Mouse (Mus musculus) lung, postnatal 25 days (tissue): ENCODE results near the gene Gatad2b.
"Not testable (repeated sequence)": the region's sequence is repeated elsewhere in the genome, so short reads cannot be mapped to it uniquely, and the experiment has no call there.

Experiments used
- DNase-seq: peaks from one replicate; pipeline ENCODE4 v3.0.0; 2022; ENCODE audit warnings: low spot score

Gene Gatad2b

DNA sequence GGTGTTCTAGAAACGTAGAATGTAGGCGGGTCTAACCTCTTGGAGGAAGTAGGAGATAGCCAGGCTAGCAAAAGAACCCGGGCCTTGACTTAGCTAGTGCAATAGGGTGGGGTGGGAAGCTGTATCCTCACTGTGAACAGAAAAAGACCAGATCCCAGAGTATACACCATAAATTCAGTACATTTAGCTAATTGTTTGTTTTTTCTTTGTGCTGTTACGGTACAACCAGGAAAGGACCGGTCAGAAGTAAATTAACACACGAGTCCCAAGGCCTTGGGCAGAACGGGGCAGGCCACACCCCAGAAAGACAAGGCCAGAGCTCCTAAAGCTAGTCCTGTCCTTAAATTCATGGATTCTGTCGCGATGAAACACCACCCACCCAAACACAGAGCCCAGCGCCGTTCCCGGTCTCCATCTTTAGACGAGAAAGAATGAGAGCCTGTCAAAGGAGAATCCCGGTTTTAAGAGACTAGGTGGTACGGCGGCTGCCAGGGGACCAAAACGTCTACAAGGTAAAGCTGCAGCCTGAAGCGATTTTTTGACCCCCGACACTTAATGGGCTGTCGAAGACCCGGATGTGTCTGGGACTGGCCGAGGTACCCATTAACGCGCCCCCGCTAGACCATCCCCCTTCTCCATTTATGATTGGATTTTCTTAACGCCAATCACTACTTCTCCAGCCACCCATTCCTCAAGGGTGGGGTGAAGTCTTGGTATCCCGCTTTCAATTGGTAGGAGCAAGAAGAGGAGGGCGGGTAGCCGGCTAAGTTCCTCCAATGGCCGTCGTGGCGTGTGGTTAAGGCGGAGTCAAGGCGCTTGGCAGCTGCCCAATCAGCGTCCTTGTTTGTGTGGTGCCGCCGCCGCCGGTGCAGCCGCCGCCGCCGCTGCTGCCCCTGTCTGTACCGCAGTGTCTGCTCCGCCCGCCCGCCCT is at the start of gene Gatad2b:
TSS of gene Gatad2b (plus strand) at position 834 of the 931 bp plus-strand sequence.
- DNase-seq, result peak; percentile 100

DNA sequence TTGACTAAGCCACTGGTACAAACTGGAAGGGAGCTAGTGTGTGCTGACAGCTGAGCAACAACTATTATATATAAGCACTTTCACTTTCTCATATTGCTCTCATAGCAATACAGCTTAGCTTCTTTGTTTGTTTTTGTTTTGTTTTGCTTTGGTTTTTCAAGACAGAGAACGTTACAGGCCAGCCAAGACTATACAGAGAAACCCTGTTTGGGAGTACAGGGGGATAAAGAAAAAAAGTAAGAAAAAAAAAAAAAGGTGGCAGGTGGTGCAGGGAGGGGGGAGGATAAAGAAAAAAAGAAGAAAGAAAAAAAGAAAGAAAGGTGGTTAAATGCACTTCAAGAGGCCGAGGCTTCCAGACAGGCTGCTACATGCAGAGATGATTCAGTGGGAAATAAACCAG is 47.6 kb upstream of the Gatad2b start:
- no peak for DNase-seq

DNA sequence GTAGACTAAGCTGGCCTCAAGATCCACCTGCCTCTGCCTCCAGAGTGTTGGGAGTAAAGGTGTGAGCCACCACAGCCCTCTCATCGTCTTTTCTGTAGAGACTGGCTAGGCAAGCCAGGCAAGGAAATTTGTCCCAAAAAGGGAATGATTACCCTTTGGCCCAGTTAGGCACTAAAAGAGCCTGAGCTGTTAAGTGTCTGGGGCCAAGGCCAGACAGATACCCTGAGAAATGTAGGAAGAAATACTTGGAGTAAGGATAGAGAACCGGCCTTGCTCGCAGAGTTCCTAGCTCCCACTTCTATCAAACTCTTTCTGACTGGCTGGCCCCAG is 45.4 kb upstream of the Gatad2b start:
- DNase-seq, result no peak

DNA sequence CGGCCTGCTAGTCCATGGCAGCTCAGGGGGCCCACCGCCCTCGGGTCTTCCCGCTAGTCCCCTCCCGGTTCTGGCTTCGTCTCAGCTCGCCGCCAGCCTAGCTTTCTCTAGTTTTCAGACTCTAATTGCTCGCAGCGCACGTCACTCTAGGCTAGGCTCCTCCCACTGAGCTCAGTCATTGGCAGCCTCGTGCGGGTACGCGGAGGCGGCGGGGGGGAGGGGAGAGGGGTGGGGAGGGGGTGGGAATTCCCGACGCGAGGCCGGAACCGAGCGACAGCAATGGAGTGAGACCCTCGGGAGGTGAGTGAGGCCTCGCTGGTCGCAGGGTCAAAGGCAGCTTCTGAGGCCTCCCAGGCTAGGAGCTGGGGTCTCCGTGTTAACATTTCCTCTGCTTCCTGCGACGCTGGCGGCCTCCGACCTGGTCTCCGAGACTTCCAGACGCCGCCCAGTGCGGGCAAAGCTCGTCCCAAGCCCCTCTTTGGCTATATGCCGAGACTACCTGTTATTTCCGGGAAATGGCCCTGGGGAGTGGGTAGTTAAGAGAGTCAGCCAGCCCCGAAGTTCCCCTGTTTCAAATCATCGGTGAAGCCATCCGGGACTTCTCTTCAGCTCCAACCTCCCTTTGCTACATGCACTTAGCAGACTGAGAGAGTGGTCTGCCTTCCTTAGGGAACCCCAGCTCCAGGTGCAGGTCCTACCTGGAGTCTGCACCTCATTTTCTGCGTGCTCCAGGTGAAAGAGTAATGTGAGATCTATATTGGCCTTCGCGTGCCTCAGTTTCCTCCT is 44.8 kb upstream of the Gatad2b start, which contains the start of gene Slc39a1:
TSS of gene Slc39a1 (plus strand) at position 213 of the 786 bp plus-strand sequence.
- DNase-seq, result peak; percentile 96

DNA sequence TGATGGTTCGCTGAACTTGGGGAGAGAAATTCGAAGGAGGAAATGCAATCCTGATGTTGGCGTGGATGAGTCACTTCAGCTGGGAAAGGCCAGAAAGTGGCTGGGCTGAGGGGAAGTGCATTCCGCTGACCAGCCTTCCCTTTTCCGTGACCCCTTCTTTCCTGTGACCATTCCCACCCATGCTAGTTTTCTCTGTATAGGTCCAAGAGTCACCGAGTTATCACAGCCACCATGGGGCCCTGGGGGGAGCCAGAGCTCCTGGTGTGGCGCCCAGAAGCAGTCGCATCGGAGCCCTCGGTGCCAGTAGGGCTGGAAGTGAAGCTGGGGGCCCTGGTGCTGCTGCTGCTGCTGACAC is 44.3 kb upstream of the Gatad2b start:
- peak; percentile 51 for DNase-seq

DNA sequence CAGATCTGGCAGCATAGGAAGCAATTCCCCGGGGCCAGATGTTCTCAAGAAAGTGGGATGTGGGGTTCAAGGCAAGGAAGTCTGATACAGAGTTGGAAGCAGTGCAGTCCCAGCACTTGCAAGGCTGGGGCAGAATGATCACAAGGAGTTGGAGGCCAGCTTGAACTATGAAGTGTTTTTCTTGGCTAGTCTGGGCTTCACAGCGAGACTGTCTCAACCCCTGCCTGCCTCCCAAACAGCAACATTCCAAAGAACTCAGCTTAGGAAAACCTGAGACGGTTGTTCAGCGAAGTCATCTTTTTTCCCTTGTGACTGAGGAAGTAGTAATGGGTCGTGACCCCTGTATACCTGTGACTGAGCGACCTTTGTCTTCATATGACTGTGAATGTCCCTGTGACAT is 42.2 kb upstream of the Gatad2b start:
- no peak for DNase-seq

DNA sequence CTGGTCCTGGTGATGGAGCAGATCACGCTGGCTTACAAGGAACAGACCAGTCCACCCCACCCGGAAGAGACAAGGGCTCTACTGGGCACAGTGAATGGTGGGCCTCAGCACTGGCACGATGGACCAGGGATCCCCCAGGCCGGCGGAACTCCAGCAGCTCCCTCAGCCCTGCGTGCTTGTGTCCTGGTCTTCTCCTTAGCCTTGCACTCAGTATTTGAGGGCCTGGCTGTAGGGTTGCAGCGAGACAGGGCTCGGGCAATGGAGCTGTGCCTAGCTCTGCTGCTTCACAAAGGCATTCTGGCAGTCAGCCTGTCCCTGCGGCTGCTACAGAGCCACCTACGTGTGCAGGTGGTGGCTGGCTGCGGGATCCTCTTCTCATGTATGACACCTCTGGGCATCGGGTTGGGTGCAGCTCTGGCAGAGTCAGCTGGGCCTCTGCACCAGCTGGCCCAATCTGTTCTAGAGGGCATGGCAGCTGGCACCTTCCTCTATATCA is 41.2 kb upstream of the Gatad2b start:
- DNase-seq, result not testable (repeated sequence)

DNA sequence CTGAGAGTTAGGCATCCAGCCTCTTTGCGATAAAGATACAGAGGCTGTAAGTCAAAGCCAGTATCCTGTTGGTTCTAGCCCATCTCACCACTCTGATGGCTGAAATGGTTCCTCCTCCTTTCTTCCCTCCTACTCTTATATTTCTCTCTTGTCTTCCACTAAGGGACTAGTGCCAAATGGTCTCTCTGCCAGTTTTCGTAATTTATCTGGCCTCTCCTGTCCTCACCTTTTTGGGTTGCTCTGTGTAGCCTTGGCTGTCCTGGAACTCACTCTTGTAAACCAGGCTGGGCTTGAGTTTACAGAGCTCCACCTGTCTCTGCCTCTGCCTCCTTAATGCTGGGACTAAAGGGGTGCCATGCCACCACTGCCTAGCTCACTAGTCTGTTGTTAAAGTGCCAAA is 40.3 kb upstream of the Gatad2b start:
- not testable (repeated sequence) for DNase-seq

DNA sequence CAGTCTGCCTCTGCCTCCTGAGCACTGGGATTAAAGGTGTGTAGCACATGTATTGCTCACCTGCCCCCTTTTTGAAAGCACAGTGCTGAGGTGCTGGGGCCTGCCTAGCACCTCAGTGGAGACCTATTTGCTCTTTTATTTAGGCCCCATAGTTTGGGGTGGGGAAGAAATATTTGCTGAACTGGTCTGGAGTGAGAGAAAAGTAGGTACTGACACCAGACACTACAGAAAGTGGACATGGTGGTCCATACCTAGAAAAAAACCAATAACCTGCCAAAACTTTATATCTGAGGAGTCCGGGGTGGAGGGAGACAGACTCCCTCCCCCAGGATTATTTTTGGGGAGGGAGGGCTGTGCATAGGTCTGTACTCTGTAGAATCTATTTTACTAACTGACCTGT is 39.8 kb upstream of the Gatad2b start:
- not testable (repeated sequence) for DNase-seq

DNA sequence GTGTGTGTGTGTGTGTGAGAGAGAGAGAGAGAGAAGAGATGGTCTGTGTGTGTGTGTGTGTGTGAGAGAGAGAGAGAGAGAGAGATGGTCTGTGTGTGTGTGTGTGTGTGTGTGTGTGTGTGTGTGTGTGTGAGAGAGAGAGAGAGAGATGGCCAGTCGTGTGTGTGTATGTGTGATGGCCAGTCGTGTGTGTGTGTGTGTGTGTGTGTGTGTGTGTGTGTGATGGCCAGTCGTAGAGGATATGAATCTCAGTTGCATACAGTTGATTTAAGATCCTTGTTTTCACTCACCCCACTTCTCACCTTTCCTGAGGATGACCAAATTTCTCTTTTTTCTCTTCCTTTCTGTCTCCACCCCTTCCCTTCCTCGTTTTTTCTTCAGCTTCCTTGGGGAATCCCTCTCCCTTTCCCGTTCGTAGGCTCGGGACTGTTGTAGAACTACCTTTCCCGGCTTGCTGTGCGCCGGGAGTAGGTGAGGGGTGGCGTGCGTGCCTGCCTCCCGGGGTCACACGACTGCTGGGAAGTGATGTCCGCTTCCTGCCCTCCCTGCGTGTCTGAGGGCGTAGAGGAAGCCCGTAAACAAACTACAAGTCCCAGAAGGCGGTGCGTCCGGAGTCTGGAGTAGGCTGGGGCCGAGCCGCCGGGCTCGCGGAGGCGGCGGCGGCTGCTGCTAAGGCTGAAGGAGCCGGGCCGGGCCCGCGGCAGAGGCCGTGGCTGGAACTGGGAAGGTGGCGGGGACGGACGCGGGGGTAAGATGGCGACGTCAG is 39.1 kb upstream of the Gatad2b start, which contains the start of gene Crtc2:
TSS of gene Crtc2 (plus strand) at position 511 of the 766 bp plus-strand sequence.
- peak; percentile 99 for DNase-seq

DNA sequence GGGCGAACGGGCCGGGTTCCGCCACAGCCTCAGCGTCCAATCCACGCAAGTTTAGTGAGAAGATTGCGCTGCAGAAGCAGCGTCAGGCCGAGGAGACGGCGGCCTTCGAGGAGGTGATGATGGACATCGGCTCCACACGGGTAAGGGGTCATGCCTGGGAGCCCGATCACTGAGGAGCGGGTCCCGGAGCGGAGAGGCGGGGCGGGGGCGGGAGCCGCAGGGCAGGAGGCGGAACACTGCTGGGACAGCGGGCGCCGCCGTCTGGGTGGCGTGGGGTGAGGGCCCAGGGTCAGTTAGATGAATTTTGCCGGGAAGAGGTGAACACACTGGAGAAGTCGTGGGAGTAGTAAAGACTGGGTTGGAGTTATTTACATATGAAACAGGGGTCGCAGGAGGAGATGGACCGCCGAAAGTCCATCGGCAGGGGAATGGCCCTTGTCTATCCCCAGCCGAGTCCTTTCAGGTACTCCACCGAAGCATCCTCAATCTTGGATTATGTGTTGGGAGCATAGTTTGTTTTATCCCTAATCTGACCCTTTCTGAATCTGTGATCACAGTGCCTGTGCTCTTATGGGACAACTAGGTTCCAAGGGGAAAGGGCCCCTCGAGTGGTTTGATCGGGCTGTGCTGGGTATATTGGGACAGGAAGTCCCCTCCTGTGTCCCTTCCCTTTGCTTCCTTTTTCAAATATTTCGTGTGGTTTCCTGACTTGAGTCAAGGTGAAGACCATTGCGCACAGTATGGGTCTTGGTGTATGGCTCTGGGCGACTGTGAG is 38.4 kb upstream of the Gatad2b start:
- peak; percentile 34 for DNase-seq

DNA sequence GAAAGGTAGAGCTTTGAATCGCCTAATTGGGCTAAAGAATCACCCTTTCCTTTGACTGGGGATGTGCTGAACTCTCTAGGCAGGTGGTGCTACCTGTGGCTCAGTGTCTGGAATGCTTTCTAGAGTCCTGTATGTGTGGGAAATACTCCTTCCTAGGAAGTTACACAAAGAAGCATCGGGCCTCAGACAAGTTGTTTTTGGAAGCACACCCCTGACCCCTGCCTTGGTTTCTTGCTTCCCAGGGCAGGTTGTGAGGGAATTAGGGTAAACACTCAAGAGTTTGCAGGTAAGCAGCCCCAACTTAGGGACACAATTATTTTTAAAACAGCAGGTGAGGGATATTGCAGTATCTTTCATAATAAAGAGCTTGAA is 37.8 kb upstream of the Gatad2b start:
- no peak for DNase-seq

DNA sequence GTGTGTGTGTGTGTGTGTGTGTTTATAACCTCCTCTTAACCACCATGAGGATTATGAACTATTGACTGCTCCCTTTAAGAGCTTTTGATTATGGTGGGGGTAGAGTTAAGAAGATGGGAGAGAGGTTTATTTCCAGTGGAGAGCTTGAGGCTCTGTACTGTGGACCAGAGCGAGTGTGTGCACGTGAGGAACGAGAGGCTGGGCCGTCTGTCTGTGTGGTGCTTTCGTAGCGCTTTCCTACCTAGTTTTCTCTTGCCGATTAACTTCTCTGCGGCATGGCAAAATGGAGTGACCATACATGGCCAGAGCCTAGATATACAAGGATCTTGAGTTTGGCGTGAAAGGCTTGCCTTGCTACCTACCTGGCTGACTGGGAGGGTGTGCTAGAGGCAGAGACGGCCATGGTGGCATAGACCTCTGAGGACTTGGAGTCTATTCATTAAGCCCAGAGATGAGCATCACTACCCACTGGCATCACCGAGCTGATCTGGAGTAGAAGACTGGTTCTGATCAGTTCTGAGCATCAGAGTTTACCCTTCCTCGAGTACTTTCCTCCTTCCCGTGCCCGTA is 37.1 kb upstream of the Gatad2b start:
- DNase-seq, result no peak

DNA sequence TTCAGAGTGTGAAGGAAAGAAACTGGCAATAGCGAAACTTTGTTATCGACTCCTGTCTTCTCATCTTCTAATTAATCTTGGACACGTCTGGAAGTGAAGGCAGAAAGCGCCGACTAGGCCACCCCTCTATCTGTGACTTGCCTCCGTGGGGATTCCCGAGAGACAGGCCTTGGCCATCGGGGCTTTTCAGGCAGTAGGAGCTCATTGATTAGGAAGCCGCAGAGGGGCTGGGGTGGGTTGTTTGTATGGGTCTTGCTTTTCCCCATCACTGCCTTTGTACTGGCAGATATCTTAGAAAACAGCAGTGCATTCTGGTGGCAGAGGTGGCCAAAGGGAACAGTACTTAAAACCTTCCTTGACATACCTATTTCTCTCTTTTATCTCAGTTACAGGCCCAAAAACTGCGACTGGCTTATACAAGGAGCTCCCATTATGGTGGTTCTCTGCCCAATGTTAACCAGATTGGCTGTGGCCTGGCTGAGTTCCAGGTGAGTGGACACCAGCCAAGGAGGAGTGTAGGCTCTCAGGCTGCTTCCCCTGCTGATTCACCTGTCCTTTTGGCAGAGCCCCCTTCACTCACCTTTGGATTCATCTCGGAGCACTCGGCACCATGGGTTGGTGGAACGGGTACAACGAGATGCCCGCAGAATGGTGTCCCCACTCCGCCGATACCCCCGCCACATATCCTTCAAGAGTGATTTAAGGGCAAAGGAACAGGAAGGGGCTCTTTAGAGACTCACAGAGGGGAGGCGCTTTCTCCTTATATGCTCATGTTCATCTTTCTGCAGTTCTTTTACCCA is 36.0 kb upstream of the Gatad2b start:
- DNase-seq, result no peak

DNA sequence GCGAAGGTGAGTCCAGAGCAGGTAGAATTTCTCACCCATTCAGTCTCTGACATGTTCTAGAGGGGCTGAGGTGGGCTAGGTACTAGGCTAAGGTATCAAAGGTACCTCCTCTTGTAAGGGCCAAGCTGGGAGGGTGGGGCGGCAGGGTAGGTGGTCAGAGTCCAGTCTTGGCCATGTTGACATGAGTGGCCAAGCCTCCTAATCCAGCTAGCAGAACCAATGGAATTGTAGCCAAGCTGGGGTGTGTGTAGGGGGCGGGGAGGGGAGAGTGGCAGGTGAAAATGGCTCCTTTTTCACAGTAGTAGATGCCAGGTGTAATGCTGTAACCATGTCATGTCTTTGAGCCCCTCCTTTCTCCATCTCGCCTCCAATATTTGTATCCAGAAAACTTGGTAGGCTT is 34.5 kb upstream of the Gatad2b start:
- no peak for DNase-seq

DNA sequence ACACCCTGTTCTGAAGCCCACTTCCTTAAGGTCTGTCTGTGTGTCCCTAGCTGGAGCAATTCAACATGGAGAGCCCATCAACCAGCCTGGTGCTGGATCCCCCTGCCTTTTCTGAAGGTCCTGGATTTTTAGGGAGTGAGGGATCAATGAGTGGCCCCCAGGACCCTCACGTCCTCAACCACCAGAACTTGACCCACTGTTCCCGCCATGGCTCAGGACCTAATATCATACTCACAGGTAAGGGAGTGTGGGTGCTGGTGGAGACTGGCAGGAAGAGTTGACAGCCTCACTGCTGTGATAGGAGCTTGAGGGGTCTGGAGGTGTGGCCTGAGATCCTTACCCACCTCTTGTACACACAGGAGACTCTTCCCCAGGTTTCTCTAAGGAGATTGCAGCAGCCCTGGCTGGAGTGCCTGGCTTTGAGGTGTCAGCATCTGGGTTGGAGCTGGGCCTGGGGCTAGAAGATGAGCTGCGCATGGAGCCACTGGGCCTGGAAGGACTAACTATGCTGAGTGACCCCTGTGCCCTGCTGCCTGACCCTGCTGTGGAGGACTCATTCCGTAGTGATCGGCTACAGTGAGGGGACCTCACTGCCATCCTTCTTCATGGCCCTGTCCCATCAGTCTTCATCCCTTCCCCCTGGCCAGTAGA is 29.7 kb upstream of the Gatad2b start:
- DNase-seq, result no peak

DNA sequence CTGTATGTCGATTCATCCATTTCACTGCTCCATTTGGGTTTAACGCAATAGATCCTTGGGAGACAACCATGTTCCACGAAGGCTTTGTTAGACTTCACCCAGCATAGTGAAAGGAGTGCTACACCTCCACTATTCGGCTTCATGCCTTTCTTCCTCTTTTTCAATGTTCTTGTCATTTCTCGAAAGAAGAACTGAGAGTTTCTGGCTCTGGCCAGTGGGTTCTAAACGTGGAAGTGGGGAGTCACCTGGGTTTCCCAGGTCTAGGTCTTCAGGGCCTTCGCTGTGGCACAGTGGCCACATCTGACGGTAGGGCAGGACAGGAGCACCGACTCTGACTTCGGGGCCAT is 28.3 kb upstream of the Gatad2b start:
- no peak for DNase-seq

DNA sequence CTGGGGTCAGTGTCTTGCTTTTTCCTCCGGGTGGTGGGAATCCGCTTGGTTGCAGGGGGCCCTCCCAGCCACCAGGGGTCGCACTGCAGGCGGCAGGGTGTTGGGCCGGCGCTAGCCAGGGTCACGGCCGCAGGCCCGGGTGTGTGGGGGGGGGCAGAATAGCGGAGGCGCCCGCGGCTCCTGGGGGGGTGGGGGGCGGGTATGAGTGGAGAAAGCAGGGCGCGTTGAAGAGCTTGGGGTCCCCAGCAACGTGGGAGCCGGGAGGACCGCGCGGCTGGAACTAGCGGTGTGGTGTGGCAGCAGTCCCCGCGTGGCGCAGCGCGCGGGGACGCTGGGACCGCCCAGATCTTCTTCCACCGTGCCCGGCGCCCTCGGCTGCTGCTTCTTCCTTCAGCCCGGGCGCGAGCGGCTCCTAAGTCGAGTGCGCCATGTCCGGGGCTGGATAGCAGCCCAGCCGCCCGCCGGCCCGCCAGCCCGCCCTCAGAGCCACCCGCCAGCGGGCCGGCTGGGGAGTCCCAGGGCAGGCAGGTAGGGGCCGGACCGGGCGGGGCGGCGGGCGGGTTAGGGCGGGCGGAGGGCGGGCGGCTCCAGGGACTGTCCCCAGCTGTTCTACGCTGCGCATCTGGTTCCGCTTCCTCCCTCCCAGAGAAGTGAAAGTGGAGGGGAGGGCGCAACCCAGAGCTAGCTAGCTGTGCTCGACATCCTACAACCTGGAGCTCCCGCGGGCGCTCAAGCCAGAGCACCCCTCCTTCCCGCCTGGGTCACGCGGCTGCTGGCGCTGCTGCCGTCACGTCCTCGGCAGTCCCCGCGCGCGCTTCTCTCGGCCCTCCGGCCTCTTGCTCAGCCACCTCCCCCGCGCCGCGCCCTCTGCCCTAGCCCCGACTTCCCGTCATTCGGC is 27.7 kb upstream of the Gatad2b start, which contains the start of gene Dennd4b:
TSS of gene Dennd4b (plus strand) at position 152 of the 898 bp plus-strand sequence.
- peak; percentile 93 for DNase-seq
